Mouse (Mus musculus) inflammation-experienced regulatory T-cells, adult 6 months (primary cell): ENCODE data around the gene Lyst. TPM values are rescaled to one million over a fixed set of nuclear protein-coding genes. Genes with fewer than 3 reads are reported as not detected.
A peak's percentile ranks its signal among the peaks of the same experiment; 100 is the strongest.

Experiments
- ATAC-seq: one replicate; pipeline ENCODE4 v1.8.0; 2017
- polyA plus RNA-seq, 3 experiments: library from polyadenylated mRNA; unstranded; fragments of 100-300 nt; shearing (Covaris generic); gene quantifications; one replicate each; pipeline ENCODE4 v1.2.1; 2017

Lyst gene
- polyA plus RNA-seq, 3 experiments from 2014 or later, result 13.9 to 18.7 (median 14.4) TPM

DNA sequence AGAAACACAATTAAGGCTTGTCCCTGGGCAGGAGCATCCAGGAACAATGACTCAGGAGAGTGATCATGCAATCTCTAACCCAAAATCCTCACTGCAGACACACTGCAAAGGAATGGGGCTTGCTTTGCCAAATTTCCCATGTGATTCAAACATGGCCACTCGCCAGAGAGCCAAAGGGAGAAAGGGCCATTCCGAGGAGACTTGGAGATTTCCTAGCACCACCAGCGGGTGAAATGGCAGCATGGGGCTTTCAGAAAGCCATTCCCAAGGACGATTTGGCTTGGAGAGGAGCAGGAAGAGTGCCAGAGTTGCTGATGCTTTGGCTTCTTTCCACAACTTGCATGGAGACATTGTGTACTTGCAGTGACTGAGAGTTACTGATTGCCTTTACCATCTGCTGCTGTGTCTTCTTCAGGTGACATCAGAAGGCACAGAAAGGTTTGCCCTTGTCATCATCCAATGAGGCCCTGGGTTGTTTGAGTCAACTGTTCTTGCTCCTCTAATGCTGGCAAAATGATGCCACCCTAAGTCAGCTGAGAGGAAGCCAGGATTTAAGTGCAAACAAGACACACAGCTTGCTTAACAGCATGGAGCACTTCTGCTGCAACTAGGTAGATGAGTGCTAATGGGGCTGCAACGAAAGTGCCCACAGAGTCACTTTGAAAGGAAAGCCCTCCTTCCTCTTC, 16.5 kb upstream of the Lyst start:
- no peak for ATAC-seq

DNA sequence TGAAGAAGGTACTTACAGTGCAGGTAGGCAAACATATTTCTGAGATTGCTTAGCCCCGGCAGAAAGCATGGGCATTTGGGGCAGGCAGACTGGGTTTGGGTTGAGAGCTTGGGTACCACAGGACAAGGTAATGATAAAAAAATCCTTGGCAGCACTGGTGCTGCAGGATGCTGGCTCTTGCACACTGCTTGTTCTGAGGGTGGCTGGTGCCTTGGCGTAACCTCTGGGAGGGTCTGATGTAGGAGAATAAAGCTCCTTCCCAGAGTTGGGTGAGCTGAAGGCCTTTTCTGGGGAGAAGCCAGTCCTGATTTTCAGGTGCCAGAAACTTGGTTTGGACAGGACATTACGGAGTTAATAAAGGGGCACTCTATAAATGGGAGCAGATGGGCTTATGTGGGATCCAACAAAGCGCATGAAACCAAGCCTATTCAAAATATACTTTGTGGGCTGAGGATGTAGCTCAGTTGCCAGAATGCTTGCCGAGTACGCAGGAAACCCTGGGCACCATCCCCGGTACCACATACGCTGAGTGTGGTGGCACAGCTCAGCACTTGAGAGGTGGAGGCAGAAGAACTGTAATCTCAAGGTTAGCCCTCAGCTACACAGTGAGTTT, 15.8 kb upstream of the Lyst start:
- no peak for ATAC-seq

DNA sequence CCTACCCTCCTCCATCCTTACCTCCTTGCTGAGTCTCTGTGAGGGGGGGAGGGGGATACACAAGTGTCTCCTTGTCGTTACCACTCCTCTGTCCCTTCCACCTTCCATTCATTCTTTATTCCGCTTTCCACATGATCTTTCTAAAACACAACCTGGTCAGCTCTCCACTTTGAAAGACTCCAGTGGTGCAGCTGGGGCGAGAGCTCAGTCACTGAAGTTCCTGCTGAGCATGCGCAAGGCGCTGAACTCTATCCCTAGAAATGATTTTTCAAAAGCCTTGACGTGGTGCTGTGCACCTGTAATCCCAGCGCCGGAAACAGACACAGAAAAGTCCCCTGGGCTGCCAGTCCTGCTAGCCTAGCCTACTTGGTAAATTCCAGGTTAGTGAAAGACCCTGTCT, 15.1 kb upstream of the Lyst start:
- ATAC-seq, result no peak

DNA sequence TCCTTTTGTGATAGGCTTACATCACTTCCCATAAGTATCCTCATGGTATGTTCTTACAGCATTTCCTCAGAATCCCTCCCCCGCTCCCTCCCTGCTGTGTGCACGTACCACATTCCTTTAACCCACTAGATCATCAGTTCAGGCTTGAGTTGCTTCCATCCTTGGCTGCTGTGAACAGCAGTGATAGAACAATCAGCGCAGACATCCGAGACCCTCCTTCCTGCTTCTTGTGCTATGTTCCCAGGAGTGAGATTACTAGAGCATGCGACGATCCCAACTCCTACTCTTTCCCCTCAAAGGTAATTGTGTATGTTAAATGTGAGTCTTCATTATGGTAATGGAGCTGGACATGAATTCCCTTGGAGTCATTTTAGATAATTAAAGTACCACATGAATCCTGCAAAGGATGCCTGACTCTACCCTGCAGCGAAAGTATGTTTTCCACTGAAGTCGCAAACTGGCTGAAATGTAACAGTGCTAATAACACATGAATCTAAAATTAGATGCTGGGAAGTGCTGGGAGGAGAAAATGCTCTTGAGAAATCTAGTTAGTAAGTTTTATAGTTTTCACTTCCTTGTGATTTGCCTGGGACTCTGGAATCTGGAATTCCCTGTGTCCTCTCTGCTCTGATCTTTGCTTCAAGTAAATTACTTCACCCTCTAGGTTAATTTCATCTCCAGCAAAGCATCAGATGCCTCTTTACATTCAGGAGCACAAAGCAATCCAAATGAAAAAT, 13.6 kb upstream of the Lyst start:
- no peak for ATAC-seq

- ATAC-seq, result peak; percentile 54
Observed at GRCm38 (mm10) chr13:13581988-13582387, 8.2 kb upstream of the Lyst start.

GRCm38 (mm10) chr13:13583473-13583872, 6.7 kb upstream of the Lyst start:
- no peak for ATAC-seq

DNA sequence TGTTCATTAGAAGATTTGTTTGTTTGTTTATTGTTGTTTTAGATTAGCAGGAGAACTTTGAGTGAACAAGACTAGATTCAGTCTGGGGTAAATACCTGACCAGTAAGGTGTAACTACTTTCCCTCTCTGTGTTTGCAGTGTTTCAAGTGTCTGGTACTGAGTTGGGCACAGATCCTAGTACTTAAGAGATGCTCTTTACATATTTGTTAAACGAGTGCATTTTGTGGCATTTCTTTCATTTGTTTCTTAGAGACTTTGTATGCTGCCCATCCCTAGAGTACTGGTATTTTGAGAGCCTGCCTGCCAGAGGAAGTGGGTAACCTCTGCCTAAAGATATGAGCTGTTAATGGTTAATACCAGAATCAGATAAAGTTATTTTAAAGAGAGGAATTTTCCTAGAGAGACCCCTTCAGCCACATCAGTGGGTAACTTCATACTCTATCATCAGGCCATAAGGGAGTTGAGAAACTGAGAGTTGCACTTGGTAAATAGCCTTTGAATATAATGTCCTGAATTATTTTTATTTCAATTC, 2.5 kb upstream of the Lyst start:
- ATAC-seq, result no peak

- no peak for ATAC-seq
Observed at GRCm38 (mm10) chr13:13588518-13588917, 1.7 kb upstream of the Lyst start.

GRCm38 (mm10) chr13:13589032-13589431, 1.2 kb upstream of the Lyst start:
- ATAC-seq, result no peak

DNA sequence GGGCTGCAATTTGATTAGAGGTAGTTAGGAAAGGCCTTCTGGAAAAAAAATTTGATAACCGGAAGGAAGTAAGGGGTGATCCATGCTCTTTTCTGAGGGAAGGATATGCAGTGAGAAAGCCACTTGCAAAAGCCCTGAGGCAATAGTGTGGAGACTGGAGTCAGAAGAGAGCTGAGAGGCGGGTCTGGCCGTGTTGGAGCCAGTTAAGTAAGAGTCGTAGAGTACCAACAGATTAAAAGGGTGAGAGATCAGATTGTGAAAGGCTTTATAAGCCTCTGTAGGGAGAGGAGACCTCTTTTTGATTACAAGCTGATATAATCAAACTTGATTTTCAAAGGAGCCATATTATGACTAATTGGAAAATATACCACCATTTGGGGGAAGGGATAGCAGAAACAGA, 1.7 kb downstream of the Lyst start:
- no peak for ATAC-seq

DNA sequence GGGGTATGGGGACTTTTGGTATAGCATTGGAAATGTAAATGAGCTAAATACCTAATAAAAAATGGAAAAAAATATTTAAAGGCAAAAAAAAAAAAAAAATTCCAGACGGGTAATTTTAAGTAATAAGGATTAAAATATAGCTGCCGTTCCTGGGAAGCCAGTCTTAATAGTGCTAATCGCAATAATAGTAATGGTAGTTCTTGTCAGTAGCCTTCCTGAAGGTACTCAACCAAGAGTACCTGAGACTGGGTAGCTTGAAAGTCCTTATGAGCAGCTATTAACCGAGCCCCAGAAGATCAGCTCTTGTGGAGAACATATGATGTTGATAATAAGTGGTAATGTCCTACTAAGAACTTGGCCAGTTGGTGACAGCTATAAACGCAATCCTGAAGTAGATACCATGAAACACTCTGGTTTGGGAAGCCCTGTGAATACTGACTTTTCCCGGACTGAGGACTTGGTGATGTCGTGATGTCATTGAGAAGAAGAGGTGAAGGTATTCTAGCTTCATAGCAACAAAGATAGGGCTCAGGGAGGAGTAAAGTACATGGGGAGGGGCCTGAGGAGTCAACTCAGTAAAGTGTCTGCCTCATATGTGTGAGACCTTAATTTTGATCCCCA, 6.3 kb downstream of the Lyst start:
- no peak for ATAC-seq

DNA sequence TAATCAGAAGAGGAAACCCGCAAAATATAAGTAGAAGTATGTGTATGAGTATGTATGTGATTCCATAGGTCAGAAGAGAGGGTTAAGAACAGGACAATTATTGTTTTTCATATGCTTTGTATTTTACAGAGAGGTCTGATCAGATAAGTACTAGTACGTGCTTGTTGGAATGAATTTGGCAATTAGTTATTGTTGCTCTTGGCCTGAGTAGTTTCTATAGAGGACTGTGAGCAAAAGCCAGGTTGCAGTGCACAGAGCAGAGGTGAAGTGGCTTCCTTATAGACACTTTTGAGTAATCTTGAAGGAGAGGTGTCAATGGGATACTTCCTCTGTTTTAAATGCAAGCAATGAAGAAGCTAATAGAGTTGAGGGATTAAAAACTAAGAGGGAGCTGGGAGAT, 7.7 kb downstream of the Lyst start:
- ATAC-seq, result no peak

DNA sequence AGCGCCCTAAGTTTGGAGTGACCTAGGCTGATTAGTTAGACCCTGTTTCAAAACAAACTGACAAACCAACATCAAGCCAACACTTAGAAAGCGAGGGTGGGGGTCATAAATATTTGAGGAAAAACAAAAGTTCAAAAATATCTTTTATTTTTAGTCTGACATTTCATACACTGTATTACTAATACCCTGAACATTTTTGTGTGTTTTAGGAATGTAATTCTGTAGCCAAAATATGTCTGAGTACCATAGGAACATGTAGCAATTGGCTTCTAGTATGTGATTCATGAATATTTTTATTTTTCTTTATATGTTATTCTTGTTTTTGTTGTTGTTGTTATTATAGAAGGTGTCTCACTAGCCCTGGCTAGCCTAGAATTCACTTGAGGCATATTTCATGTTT, 11.2 kb downstream of the Lyst start:
- no peak for ATAC-seq

GRCm38 (mm10) chr13:13606149-13606548, 16.0 kb downstream of the Lyst start:
- no peak for ATAC-seq

GRCm38 (mm10) chr13:13608311-13608710, 18.1 kb downstream of the Lyst start:
- no peak for ATAC-seq

DNA sequence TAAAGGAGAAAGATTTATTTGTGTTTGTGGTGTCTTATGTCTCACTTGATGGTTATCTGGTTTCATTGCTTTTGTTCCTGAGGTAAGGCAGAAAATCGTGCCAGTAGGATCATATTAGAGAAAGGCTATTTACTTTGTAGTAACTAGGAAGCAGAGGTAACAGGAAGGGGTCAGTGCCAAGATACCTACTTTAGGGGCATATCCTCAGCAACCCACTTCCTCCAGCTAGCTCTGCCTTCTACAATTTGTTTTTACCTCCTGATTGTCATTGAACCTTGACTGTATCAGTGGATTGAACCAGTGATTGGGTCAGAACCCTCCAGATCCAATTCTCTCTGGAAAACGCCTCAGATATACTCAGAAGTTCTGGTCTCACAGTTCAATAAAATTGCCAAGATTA, 19.5 kb downstream of the Lyst start:
- ATAC-seq, result peak; percentile 66

DNA sequence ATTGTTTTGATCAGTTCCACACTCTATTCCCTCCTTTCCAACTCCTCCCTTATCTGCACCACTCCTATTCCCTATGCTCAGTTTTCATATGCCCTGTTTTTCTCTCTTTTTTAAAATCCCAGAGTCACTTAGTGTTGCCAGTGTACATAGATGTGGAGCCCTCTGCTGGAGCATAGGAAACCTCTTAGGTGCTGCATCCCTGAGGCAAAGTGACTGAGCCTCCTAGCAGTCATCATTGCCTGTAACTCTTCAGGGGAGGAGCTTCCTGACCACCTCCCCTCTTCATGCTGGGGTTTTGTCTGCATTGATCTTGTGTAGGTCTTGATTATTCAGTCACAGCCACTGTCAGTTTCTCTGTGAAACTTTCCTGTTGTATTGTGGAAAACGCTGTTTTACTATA, 22.7 kb downstream of the Lyst start:
- ATAC-seq, result peak; percentile 71

DNA sequence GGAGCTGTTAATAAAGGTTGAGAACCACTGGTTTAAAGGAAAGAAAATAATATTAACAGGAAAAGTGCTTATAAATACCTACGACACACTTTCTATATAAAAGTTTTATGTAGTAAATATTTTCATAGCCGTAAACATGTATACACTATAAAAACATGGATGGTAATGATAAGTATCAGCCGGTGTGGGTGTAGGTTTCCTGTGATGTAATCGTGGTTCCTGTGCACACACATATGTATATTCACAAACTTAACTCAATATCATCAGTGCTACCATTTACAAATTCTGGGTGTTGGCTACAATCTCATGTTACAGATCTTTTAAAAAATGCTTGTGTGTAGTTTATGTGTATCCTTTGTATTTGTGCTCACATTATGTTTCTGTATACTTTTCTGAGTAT, 24.0 kb downstream of the Lyst start:
- ATAC-seq, result no peak

- ATAC-seq, result no peak
Observed at GRCm38 (mm10) chr13:13621456-13621855, 31.3 kb downstream of the Lyst start.

DNA sequence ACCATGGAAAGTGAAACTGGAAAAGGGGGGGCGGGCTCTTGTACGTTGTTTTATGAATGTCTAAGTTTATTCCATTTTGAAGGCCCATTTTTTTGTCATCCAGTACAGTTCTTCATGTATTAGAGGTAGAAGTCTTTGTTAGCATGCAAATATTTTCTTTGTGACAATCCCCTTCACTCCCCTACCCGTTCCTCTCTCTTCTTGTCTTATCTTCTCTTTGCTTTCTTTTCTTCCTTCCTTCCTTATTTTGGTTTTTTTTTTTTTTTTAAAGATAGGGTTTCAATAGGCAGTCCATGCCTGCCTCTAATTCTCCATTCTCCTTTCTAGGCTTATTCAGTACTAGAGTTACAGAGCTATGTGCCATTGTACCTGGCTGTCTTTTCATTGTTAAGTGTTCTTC, 32.4 kb downstream of the Lyst start:
- ATAC-seq, result no peak

GRCm38 (mm10) chr13:13633746-13634145, 43.5 kb downstream of the Lyst start:
- no peak for ATAC-seq

DNA sequence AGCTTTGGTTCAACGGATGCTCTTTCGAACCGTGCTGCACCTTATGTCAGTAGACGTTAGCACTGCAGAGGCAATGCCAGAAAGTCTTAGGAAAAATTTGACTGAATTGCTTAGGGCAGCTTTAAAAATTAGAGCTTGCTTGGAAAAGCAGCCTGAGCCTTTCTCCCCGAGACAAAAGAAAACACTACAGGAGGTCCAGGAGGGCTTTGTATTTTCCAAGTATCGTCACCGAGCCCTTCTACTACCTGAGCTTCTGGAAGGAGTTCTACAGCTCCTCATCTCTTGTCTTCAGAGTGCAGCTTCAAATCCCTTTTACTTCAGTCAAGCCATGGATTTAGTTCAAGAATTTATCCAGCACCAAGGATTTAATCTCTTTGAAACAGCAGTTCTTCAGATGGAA, 44.5 kb downstream of the Lyst start:
- ATAC-seq, result no peak

DNA sequence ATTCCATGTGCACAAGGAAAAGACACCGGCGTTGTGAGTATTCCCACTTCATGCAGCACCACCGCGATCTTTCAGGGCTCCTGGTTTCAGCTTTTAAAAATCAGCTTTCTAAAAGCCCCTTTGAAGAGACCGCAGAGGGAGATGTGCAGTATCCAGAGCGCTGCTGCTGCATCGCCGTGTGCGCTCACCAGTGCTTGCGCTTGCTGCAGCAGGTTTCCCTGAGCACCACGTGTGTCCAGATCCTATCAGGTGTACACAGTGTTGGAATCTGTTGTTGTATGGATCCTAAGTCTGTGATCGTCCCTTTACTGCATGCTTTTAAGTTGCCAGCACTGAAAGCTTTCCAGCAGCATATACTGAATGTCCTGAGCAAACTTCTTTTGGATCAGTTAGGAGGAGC, 45.0 kb downstream of the Lyst start:
- no peak for ATAC-seq
